Mouse (Mus musculus): ENCODE data around the gene Unc13b.

GRCm38 (mm10) chr4:43163205-43163604, 104.5 kb downstream of the Unc13b start:
- TF ChIP-seq CTCF (IDR thresholded peaks at IDR 0.05; ENCODE audit: borderline replicate concordance, extremely low read depth, insufficient read depth, insufficient read length) (no peak), POLR2A (IDR thresholded peaks at IDR 0.05; ENCODE audit: borderline replicate concordance, extremely low read depth, insufficient read depth, insufficient read length, poor library complexity, severe bottlenecking) (no peak)

Measured in brain, embryonic 14.5 days (tissue).